Mouse (Mus musculus): ENCODE results near the gene Bod1. TPM values are rescaled to one million over a fixed set of nuclear protein-coding genes. Genes with fewer than 3 reads are reported as not detected.

Gene Bod1
- polyA plus RNA-seq (2014; fragmentation: Nextera tagmentation; extraction: Ambion mirVana): 142 and 153 TPM in 2 replicates

- peak within 1 kb of the TSS; percentile 94 for H3K4me3 ChIP-seq (ENCODE audit: low read depth, low read length)
- peak within 1 kb of the TSS; percentile 91 for H3K9ac ChIP-seq (replicated peaks; ENCODE audit: low read depth, low read length)
- H3K4me2 ChIP-seq (ENCODE audit: low read depth, low read length): peak within 1 kb of the TSS; percentile 70
- peak within 1 kb of the TSS; percentile 71 for H3K27ac ChIP-seq (ENCODE audit: low read depth, low read length)
- H3K36me3 ChIP-seq (ENCODE audit: control insufficient read depth, insufficient read depth, low read length): peaks cover 21% of the 10 kb centered on the region
- H3K27me3 ChIP-seq (ENCODE audit: control insufficient read depth, insufficient read depth, low read length): no peaks in the 10 kb centered on the region
- H3K4me1 ChIP-seq (ENCODE audit: control insufficient read depth, insufficient read depth, low read length): peaks cover 17% of the 10 kb centered on the region
- WGBS: under 1% methylated on average over 65 of the region's 76 CpGs
- peak; percentile 97 for ATAC-seq (ENCODE audit: low read depth)
- no peaks in the 10 kb centered on the region for H3K9me3 ChIP-seq (ENCODE audit: control insufficient read depth, low read length)
Measured at GRCm38 (mm10) chr11:31671354-31672169, at the start of gene Bod1. Gene Bod1, minus strand, starts transcription at chr11:31671885.

GRCm38 (mm10) chr11:31719090-31719489 is 47.4 kb upstream of the Bod1 start:
- Histone ChIP-seq H3K36me3 (ENCODE audit: control insufficient read depth, insufficient read depth, low read length) (no peaks in the 10 kb centered on the region), H3K27me3 (ENCODE audit: control insufficient read depth, insufficient read depth, low read length) (no peaks in the 10 kb centered on the region), H3K9me3 (ENCODE audit: control insufficient read depth, low read length) (no peaks in the 10 kb centered on the region), H3K27ac (ENCODE audit: low read depth, low read length) (no peak overlapping the region), H3K4me2 (ENCODE audit: low read depth, low read length) (no peak overlapping the region), H3K9ac (replicated peaks; ENCODE audit: low read depth, low read length) (no peak overlapping the region), H3K4me1 (ENCODE audit: control insufficient read depth, insufficient read depth, low read length) (no peaks in the 10 kb centered on the region), H3K4me3 (ENCODE audit: low read depth, low read length) (no peak overlapping the region)
- 93% methylated on average over 4 of the region's 4 CpGs for WGBS
- no peak for ATAC-seq (ENCODE audit: low read depth)

GRCm38 (mm10) chr11:31717926-31718735 is 46.4 kb upstream of the Bod1 start:
- no peak overlapping the region for H3K4me2 ChIP-seq (ENCODE audit: low read depth, low read length)
- no peaks in the 10 kb centered on the region for H3K9me3 ChIP-seq (ENCODE audit: control insufficient read depth, low read length)
- ATAC-seq (ENCODE audit: low read depth): no peak
- WGBS: 68% methylated on average over 4 of the region's 4 CpGs
- H3K27ac ChIP-seq (ENCODE audit: low read depth, low read length): no peak overlapping the region
- H3K27me3 ChIP-seq (ENCODE audit: control insufficient read depth, insufficient read depth, low read length): no peaks in the 10 kb centered on the region
- no peaks in the 10 kb centered on the region for H3K36me3 ChIP-seq (ENCODE audit: control insufficient read depth, insufficient read depth, low read length)
- no peaks in the 10 kb centered on the region for H3K4me1 ChIP-seq (ENCODE audit: control insufficient read depth, insufficient read depth, low read length)
- H3K9ac ChIP-seq (replicated peaks; ENCODE audit: low read depth, low read length): no peak overlapping the region
- H3K4me3 ChIP-seq (ENCODE audit: low read depth, low read length): no peak overlapping the region

DNA sequence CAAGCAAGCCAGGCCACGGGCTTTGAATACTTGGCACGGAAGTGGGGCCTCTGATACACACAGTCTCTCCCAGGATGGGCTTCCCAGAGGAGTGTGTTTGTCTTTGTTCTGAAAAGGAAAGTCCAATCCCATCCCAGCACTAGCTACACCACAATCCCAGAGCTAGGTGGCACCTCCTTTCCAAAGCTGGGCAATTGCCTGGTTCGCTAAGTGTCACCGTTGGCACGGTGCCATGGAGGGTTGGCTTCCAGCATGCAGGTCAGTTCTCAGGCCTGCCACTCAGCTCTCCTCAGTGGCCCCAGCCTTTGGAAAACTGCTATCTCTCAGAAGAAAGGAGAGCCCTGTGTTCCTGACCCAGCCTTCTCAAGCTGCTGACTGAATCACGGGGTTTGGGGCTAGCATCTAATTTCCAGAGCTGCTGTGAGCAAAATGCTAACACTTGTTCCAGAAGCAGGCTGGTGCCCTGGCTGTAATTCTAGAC is 42.0 kb upstream of the Bod1 start:
- Histone ChIP-seq H3K27me3 (ENCODE audit: control insufficient read depth, insufficient read depth, low read length) (no peaks in the 10 kb centered on the region), H3K4me3 (ENCODE audit: low read depth, low read length) (no peak overlapping the region), H3K27ac (ENCODE audit: low read depth, low read length) (peak overlapping the region; percentile 35; the same call in 1 of the 2 replicates), H3K9me3 (ENCODE audit: control insufficient read depth, low read length) (no peaks in the 10 kb centered on the region), H3K36me3 (ENCODE audit: control insufficient read depth, insufficient read depth, low read length) (no peaks in the 10 kb centered on the region), H3K4me1 (ENCODE audit: control insufficient read depth, insufficient read depth, low read length) (no peaks in the 10 kb centered on the region), H3K4me2 (ENCODE audit: low read depth, low read length) (no peak overlapping the region), H3K9ac (replicated peaks; ENCODE audit: low read depth, low read length) (no peak overlapping the region)
- ATAC-seq (ENCODE audit: low read depth): peak; percentile 88
- 67% methylated on average over 6 of the region's 6 CpGs for WGBS

DNA sequence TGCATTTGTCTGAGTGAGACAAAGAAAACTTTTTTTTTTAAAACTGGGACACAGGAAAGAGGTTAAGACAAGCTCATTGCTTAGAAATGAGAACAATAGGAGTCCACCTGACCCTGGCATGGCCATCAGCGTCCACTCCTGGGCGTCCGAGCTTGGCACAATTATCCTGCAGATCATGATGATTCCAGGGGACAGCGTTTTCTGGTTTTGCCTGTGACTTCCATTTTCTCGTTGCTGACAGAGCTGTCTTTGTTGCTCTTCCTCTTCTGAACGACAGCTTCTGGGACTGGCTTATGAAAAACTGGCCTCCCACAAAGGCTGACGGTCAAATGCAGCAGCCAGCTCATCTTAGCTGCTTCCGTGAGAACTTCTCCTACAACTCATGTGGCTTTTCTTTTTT is 41.4 kb upstream of the Bod1 start:
- Histone ChIP-seq H3K9ac (replicated peaks; ENCODE audit: low read depth, low read length) (no peak overlapping the region), H3K27ac (ENCODE audit: low read depth, low read length) (peak overlapping the region; percentile 16; the same call in 1 of the 2 replicates), H3K4me3 (ENCODE audit: low read depth, low read length) (no peak overlapping the region), H3K4me1 (ENCODE audit: control insufficient read depth, insufficient read depth, low read length) (no peaks in the 10 kb centered on the region), H3K9me3 (ENCODE audit: control insufficient read depth, low read length) (no peaks in the 10 kb centered on the region), H3K36me3 (ENCODE audit: control insufficient read depth, insufficient read depth, low read length) (no peaks in the 10 kb centered on the region), H3K4me2 (ENCODE audit: low read depth, low read length) (no peak overlapping the region), H3K27me3 (ENCODE audit: control insufficient read depth, insufficient read depth, low read length) (no peaks in the 10 kb centered on the region)
- no peak for ATAC-seq (ENCODE audit: low read depth)
- 35% methylated on average over 8 of the region's 8 CpGs for WGBS

- no peak for ATAC-seq (ENCODE audit: low read depth)
- no peak overlapping the region for H3K4me2 ChIP-seq (ENCODE audit: low read depth, low read length)
- H3K4me3 ChIP-seq (ENCODE audit: low read depth, low read length): no peak overlapping the region
- H3K27ac ChIP-seq (ENCODE audit: low read depth, low read length): no peak overlapping the region
- no peaks in the 10 kb centered on the region for H3K27me3 ChIP-seq (ENCODE audit: control insufficient read depth, insufficient read depth, low read length)
- no peaks in the 10 kb centered on the region for H3K4me1 ChIP-seq (ENCODE audit: control insufficient read depth, insufficient read depth, low read length)
- H3K36me3 ChIP-seq (ENCODE audit: control insufficient read depth, insufficient read depth, low read length): no peaks in the 10 kb centered on the region
- H3K9me3 ChIP-seq (ENCODE audit: control insufficient read depth, low read length): no peaks in the 10 kb centered on the region
- H3K9ac ChIP-seq (replicated peaks; ENCODE audit: low read depth, low read length): no peak overlapping the region
Measured at GRCm38 (mm10) chr11:31707771-31708170, 36.1 kb upstream of the Bod1 start.

- Histone ChIP-seq H3K4me2 (ENCODE audit: low read depth, low read length) (no peak overlapping the region), H3K27ac (ENCODE audit: low read depth, low read length) (no peak overlapping the region), H3K9me3 (ENCODE audit: control insufficient read depth, low read length) (no peaks in the 10 kb centered on the region), H3K4me3 (ENCODE audit: low read depth, low read length) (no peak overlapping the region), H3K36me3 (ENCODE audit: control insufficient read depth, insufficient read depth, low read length) (no peaks in the 10 kb centered on the region), H3K4me1 (ENCODE audit: control insufficient read depth, insufficient read depth, low read length) (no peaks in the 10 kb centered on the region), H3K9ac (replicated peaks; ENCODE audit: low read depth, low read length) (no peak overlapping the region), H3K27me3 (ENCODE audit: control insufficient read depth, insufficient read depth, low read length) (no peaks in the 10 kb centered on the region)
- WGBS: 74% methylated on average over 8 of the region's 8 CpGs
- no peak for ATAC-seq (ENCODE audit: low read depth)
Measured at GRCm38 (mm10) chr11:31703173-31703572, 31.5 kb upstream of the Bod1 start.

- Histone ChIP-seq H3K9ac (replicated peaks; ENCODE audit: low read depth, low read length) (no peak overlapping the region), H3K4me1 (ENCODE audit: control insufficient read depth, insufficient read depth, low read length) (no peaks in the 10 kb centered on the region), H3K27me3 (ENCODE audit: control insufficient read depth, insufficient read depth, low read length) (no peaks in the 10 kb centered on the region), H3K4me2 (ENCODE audit: low read depth, low read length) (no peak overlapping the region), H3K27ac (ENCODE audit: low read depth, low read length) (no peak overlapping the region), H3K9me3 (ENCODE audit: control insufficient read depth, low read length) (no peaks in the 10 kb centered on the region), H3K4me3 (ENCODE audit: low read depth, low read length) (no peak overlapping the region), H3K36me3 (ENCODE audit: control insufficient read depth, insufficient read depth, low read length) (no peaks in the 10 kb centered on the region)
- WGBS: 93% methylated on average over 3 of the region's 3 CpGs
- ATAC-seq (ENCODE audit: low read depth): no peak
Measured at GRCm38 (mm10) chr11:31701901-31702300, 30.2 kb upstream of the Bod1 start.

DNA sequence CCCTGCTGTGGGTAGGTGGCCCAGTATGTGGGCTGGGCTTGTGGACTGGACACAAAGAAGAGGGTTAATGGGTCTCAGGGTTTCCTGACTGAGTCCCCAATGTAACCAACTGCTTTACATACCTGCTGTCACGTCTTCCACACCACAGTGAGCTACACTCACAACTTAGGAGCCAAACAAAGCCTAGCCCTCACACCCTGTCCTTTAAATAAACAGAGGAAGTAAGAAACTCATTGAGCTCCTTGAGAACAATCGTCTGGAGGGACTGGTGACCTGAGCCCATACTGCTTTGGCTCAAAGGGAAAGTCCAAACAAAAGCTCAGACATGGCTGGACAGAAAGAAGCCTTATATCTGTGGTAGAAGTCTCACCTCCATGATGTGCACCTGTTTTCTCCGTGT is 27.8 kb upstream of the Bod1 start:
- Histone ChIP-seq H3K9ac (replicated peaks; ENCODE audit: low read depth, low read length) (no peak overlapping the region), H3K4me3 (ENCODE audit: low read depth, low read length) (no peak overlapping the region), H3K36me3 (ENCODE audit: control insufficient read depth, insufficient read depth, low read length) (no peaks in the 10 kb centered on the region), H3K9me3 (ENCODE audit: control insufficient read depth, low read length) (no peaks in the 10 kb centered on the region), H3K27ac (ENCODE audit: low read depth, low read length) (no peak overlapping the region), H3K4me1 (ENCODE audit: control insufficient read depth, insufficient read depth, low read length) (no peaks in the 10 kb centered on the region), H3K27me3 (ENCODE audit: control insufficient read depth, insufficient read depth, low read length) (no peaks in the 10 kb centered on the region), H3K4me2 (ENCODE audit: low read depth, low read length) (no peak overlapping the region)
- no peak for ATAC-seq (ENCODE audit: low read depth)
- 70% methylated on average over 3 of the region's 3 CpGs for WGBS

Data from neural tube, embryonic 14.5 days (tissue).